Comparison of ENCODE assay signal across 7 mouse cellular contexts in the genomic region with DNA sequence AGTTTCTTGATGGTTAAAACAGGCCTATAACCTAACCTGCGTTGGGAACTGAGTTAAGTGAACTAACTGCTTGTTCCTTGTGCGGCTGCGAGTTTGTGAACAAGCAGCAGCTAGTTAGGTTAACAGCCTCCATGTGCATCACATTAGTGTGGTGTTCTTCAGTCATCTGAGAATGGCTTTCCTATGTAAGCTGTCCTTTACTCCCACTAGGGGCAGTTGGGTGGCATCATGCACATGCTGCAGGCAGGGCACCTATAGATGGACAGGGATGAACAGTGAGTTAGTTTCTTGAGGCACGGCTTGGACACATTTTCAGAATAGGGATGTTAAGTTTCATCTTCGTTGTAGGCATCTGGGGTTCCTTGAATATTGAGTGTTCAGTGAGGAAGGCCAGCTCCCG. TPM values are rescaled to one million over a fixed set of nuclear protein-coding genes. Genes with fewer than 3 reads are reported as not detected.
DNase-seq lines count a peak whose midpoint lies in the region; ATAC-seq and TF ChIP-seq lines count a peak whose summit lies in the region.

No protein-coding gene starts in this region.

- no peaks in the 10 kb centered on the region for H3K9me3 ChIP-seq in forebrain, embryonic 13.5 days (replicated peaks)
- H3K9me3 ChIP-seq in liver, embryonic 16.5 days (replicated peaks; ENCODE audit: control insufficient read depth, low read length), result no peaks in the 10 kb centered on the region

- no peak for DNase-seq in testis, postnatal 10 days (ENCODE audit: low spot score)
- no peak for DNase-seq in frontal cortex, postnatal 14 days (ENCODE audit: low spot score in 2 of 2)
- DNase-seq in left cerebral cortex, postnatal 25 days (ENCODE audit: low spot score in 2 of 2), result no peak
- DNase-seq in retina, embryonic 14.5 days (ENCODE audit: low spot score), result no peak

- no peak for ATAC-seq in forebrain, embryonic 13.5 days
- ATAC-seq in liver, embryonic 16.5 days (ENCODE audit: low read depth), result no peak

- TF ChIP-seq POLR2A in testis, adult 2 months (IDR thresholded peaks at IDR 0.05; ENCODE audit: control insufficient read depth, low read depth, low read length), result no peak

- H3K27ac ChIP-seq in testis, adult 2 months (ENCODE audit: control insufficient read depth, insufficient read depth, low read depth, low read length), result no peak overlapping the region
- no peak overlapping the region for H3K27ac ChIP-seq in forebrain, embryonic 13.5 days
- H3K27ac ChIP-seq in liver, embryonic 16.5 days (ENCODE audit: low read length), result no peak overlapping the region; the same call in 1 of the 2 replicates

- no peaks in the 10 kb centered on the region; the same call in 1 of the 2 replicates for H3K36me3 ChIP-seq in testis, adult 2 months (ENCODE audit: control insufficient read depth, insufficient read depth, low read length)
- peaks cover 60% of the 10 kb centered on the region for H3K36me3 ChIP-seq in forebrain, embryonic 13.5 days (ENCODE audit: poor library complexity, severe bottlenecking)
- H3K36me3 ChIP-seq in liver, embryonic 16.5 days (ENCODE audit: control insufficient read depth, insufficient read depth), result peaks cover 19% of the 10 kb centered on the region

- WGBS in forebrain, embryonic 13.5 days, result 74% methylated on average over 6 of the region's 6 CpGs
- 58% methylated on average over 6 of the region's 6 CpGs for WGBS in liver, embryonic 16.5 days (ENCODE audit: insufficient replicate concordance)

- no peaks in the 10 kb centered on the region for H3K27me3 ChIP-seq in testis, adult 2 months (ENCODE audit: control insufficient read depth, insufficient read depth, low read length)
- H3K27me3 ChIP-seq in forebrain, embryonic 13.5 days, result no peaks in the 10 kb centered on the region
- no peaks in the 10 kb centered on the region for H3K27me3 ChIP-seq in liver, embryonic 16.5 days (ENCODE audit: control insufficient read depth, insufficient read depth, low read depth, low read length)

- peaks cover 9% of the 10 kb centered on the region for H3K4me1 ChIP-seq in testis, adult 2 months (ENCODE audit: control insufficient read depth, insufficient read depth, low read length)
- H3K4me1 ChIP-seq in forebrain, embryonic 13.5 days, result peaks cover 23% of the 10 kb centered on the region
- H3K4me1 ChIP-seq in liver, embryonic 16.5 days (ENCODE audit: control insufficient read depth, low read depth, low read length), result peaks cover 25% of the 10 kb centered on the region

- peak overlapping the region; percentile 96 for H3K4me2 ChIP-seq in forebrain, embryonic 13.5 days
- H3K4me2 ChIP-seq in liver, embryonic 16.5 days (ENCODE audit: low read depth, low read length), result peak overlapping the region; percentile 96

- no peak for TF ChIP-seq CTCF in testis, adult 2 months (IDR thresholded peaks at IDR 0.05; ENCODE audit: control insufficient read depth, insufficient read depth, insufficient replicate concordance, low read depth, low read length)

- peak overlapping the region; percentile 96 for H3K9ac ChIP-seq in forebrain, embryonic 13.5 days
- H3K9ac ChIP-seq in liver, embryonic 16.5 days (ENCODE audit: low read depth, low read length), result peak overlapping the region; percentile 97

- intact Hi-C loops in left cerebral cortex, postnatal 25 days (cut with DNase I), result no loop called here

- peak overlapping the region; percentile 96; the same call in 1 of the 2 replicates for H3K4me3 ChIP-seq in testis, adult 2 months (ENCODE audit: control insufficient read depth, low read depth, low read length)
- peak overlapping the region; percentile 99 for H3K4me3 ChIP-seq in forebrain, embryonic 13.5 days
- peak overlapping the region; percentile 99 for H3K4me3 ChIP-seq in liver, embryonic 16.5 days (ENCODE audit: low read depth, low read length)

RNA-seq across cellular contexts. Expression of a gene that starts 1.0 kb away (rescaled TPM):
- polyA plus RNA-seq in testis, adult 2 months (2012; rRNA removed), result 30.0 and 34.2 TPM in 2 replicates
- 32.9 and 40.3 TPM in 2 replicates for polyA plus RNA-seq in forebrain, embryonic 13.5 days (2015; fragmentation: Nextera tagmentation; extraction: Ambion mirVana)
- polyA plus RNA-seq in liver, embryonic 16.5 days (2015; fragmentation: Nextera tagmentation; extraction: Ambion mirVana), result 4.8 and 5.6 TPM in 2 replicates
- 10 to 100 TPM; 55.2 to 61.5 TPM for total RNA-seq in left cerebral cortex, postnatal 25 days (2021)

RNA-seq across cellular contexts. Expression of a gene that starts 1.2 kb away (rescaled TPM):
- 7.9 and 8.3 TPM in 2 replicates for polyA plus RNA-seq in testis, adult 2 months (2012; rRNA removed)
- polyA plus RNA-seq in forebrain, embryonic 13.5 days (2015; fragmentation: Nextera tagmentation; extraction: Ambion mirVana), result 22.8 and 25.7 TPM in 2 replicates
- polyA plus RNA-seq in liver, embryonic 16.5 days (2015; fragmentation: Nextera tagmentation; extraction: Ambion mirVana), result 7.5 and 7.8 TPM in 2 replicates
- 10 to 100 TPM; 20.6 to 23.0 TPM for total RNA-seq in left cerebral cortex, postnatal 25 days (2021)

RNA-seq across cellular contexts. Expression of a gene that starts 19.1 kb away (rescaled TPM):
- 34.4 and 35.0 TPM in 2 replicates for polyA plus RNA-seq in testis, adult 2 months (2012; rRNA removed)
- 1.4 and 2.3 TPM in 2 replicates for polyA plus RNA-seq in forebrain, embryonic 13.5 days (2015; fragmentation: Nextera tagmentation; extraction: Ambion mirVana)
- polyA plus RNA-seq in liver, embryonic 16.5 days (2015; fragmentation: Nextera tagmentation; extraction: Ambion mirVana), result 3.2 and 3.3 TPM in 2 replicates
- 100 to 1,000 TPM; 106 to 107 TPM for total RNA-seq in left cerebral cortex, postnatal 25 days (2021)

RNA-seq across cellular contexts. Expression of a gene that starts 30.5 kb away (rescaled TPM):
- 62.0 and 65.4 TPM in 2 replicates for polyA plus RNA-seq in testis, adult 2 months (2012; rRNA removed)
- 38.8 and 41.8 TPM in 2 replicates for polyA plus RNA-seq in forebrain, embryonic 13.5 days (2015; fragmentation: Nextera tagmentation; extraction: Ambion mirVana)
- polyA plus RNA-seq in liver, embryonic 16.5 days (2015; fragmentation: Nextera tagmentation; extraction: Ambion mirVana), result 8.8 and 8.9 TPM in 2 replicates
- 10 to 100 TPM; 83.4 to 88.0 TPM for total RNA-seq in left cerebral cortex, postnatal 25 days (2021)

RNA-seq across cellular contexts. Expression of a gene that starts 42.5 kb away (rescaled TPM):
- polyA plus RNA-seq in testis, adult 2 months (2012; rRNA removed), result 921 and 929 TPM in 2 replicates
- polyA plus RNA-seq in forebrain, embryonic 13.5 days (2015; fragmentation: Nextera tagmentation; extraction: Ambion mirVana), result 4.2 and 5.5 TPM in 2 replicates
- polyA plus RNA-seq in liver, embryonic 16.5 days (2015; fragmentation: Nextera tagmentation; extraction: Ambion mirVana), result 0.14 and 0.21 TPM in 2 replicates
- 1 to 10 TPM; 7.3 to 8.5 TPM for total RNA-seq in left cerebral cortex, postnatal 25 days (2021)
